Mouse (Mus musculus) brain, embryonic 14.5 days (tissue): ENCODE results near the gene 2410004B18Rik.

Experiments
- CTCF ChIP-seq: fragments of 200-500 bp; IDR thresholded peaks from 2 replicates; pipeline ENCODE4 v1.5.1; 2012; ENCODE audit warnings: inconsistent platforms, mild to moderate bottlenecking, moderate library complexity, borderline replicate concordance; ENCODE audit not compliant: insufficient read depth, insufficient read length; ENCODE audit errors: extremely low read depth
- POLR2A ChIP-seq: fragments of 200-500 bp; IDR thresholded peaks from 2 replicates; pipeline ENCODE4 v1.6.1; 2012; ENCODE audit warnings: mild to moderate bottlenecking, inconsistent platforms, borderline replicate concordance; ENCODE audit not compliant: poor library complexity, insufficient read depth, insufficient read length, severe bottlenecking; ENCODE audit errors: extremely low read depth

GRCm38 (mm10) chr3:145991976-145992730 lies 54.3 kb downstream of the 2410004B18Rik start:
- TF ChIP-seq CTCF (no peak), POLR2A (no peak)
